Mouse (Mus musculus) brain, embryonic 18.5 days (tissue): ENCODE data around the gene Camkmt.

Experiments used
- DNase-seq: peaks from one replicate; pipeline ENCODE4 v3.0.0-alpha.2; 2012; ENCODE audit warnings: low read depth, low spot score

Camkmt gene

DNA sequence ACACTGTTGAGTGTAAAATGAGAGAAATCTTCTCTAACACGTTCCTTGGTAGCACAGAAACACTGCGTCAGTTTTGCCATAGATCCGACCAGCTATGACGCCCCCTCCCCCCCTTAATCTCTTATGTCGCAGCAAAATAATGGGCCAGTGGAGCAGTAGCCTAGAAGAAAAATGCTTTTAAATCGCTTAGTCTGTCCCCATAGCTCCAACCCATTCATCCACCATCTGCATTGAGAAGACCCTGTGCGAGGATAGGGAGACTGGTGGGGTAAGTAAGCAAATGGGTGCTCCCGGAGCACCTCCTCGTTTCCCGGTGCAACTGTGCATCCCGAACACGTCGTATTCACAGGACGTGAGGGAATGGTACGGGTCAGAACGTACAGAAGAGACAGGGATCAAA is 731 bp upstream of the Camkmt start:
- DNase-seq = no peak

DNA sequence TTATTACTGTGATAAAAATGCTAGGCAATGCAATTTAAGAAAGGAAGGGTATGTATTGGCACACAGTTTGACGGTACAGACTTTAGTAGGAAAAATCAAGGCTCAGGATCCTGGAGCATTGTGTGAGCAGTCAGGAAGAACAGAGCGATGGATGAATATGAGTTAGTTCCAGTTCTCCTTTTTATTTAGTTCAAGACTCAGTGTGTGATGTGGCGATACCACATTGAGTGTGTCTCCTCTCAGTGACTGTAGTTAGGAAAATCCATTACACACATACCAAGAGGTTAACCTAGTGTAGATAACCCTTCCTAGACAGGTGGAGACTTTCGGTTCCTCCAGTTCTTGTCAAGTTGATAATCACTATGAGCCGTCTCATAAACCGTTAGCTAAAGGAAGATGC is 1.4 kb downstream of the Camkmt start:
- no peak for DNase-seq

GRCm38 (mm10) chr17:85096396-85096795 is 6.0 kb downstream of the Camkmt start:
- DNase-seq = no peak

- DNase-seq = no peak
Measured at GRCm38 (mm10) chr17:85098677-85099323, 8.4 kb downstream of the Camkmt start.

DNA sequence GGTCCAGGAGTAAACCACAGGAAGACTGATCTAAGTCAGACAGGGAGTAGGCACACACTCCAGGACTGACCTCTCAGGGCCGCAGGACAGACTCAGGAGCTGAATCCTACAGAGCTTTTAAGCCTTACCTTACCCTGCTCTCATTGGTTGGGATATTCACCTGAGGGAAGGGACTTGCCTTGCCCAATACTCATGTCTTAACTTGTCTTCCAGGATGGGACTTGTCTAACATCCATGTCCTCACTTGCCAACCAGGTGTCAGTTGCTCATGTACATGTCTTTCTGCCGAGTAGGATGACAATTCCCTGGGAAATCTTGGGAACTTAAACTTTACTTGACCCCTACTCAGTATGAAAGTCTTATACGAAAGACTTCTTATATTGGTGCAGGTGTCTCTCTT is 9.9 kb downstream of the Camkmt start:
- DNase-seq = no peak

DNA sequence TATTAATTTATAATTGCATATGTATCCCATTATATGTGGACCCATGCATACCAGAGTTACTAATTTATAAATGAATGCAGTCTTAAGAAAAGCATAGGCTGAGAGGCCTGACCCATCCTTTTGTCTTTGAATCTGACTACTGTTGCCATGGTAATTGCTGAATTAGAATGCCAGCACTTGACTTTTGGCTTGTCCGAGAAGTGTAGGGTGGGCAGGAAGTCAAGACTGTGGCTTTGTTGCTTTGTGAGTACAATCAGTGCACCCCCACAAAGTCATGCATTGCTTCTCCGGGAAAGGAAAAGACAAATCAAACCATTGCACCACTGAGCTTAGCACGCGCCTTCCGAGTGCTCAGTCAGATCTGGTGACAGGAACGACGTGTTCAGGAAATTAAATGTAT is 11.4 kb downstream of the Camkmt start:
- no peak for DNase-seq

GRCm38 (mm10) chr17:85103310-85103709 is 13.0 kb downstream of the Camkmt start:
- no peak for DNase-seq

DNA sequence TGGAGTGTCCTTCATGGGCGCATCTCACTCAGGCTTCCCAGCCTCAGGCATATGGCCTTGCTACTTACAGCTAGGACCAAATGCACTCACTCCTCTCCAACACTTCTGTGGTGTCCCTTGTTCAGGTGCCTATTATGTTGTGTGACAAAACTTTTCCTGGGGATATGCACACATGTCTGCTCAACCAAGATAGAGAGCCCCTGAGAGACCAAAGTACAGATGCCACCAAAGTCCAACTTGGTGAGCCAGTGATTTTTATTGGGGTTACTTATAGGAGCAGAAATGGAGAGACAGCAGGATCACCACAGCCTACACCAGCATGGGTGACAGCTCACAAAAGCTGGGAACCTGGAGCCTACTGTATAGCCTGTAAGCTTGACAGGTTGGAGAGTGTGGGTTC is 20.3 kb downstream of the Camkmt start:
- DNase-seq = no peak

DNA sequence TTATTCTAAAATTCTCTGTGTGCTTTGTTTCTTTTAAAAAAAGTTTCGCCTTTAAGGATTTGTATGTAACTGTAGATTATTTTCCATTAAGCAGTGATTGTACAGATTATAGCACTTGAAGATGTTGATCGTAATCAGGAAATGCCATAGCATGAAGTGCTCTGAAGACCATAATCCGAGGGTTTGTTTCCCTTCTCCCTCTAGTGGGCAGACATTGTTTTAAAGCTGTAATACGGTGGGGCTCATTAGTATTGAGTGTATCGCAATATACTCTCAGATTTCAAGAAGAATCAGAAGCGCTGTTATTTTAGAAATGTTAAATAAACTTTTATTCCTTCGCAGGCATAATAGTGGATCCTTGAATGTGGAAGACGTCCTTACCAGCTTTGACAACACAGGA is 23.1 kb downstream of the Camkmt start:
- DNase-seq = no peak

- peak; percentile 22 for DNase-seq
Measured at GRCm38 (mm10) chr17:85116643-85117042, 26.3 kb downstream of the Camkmt start.

- DNase-seq = no peak
Measured at GRCm38 (mm10) chr17:85138393-85138792, 48.0 kb downstream of the Camkmt start.

- DNase-seq = no peak
Measured at GRCm38 (mm10) chr17:85141621-85142020, 51.3 kb downstream of the Camkmt start.

DNA sequence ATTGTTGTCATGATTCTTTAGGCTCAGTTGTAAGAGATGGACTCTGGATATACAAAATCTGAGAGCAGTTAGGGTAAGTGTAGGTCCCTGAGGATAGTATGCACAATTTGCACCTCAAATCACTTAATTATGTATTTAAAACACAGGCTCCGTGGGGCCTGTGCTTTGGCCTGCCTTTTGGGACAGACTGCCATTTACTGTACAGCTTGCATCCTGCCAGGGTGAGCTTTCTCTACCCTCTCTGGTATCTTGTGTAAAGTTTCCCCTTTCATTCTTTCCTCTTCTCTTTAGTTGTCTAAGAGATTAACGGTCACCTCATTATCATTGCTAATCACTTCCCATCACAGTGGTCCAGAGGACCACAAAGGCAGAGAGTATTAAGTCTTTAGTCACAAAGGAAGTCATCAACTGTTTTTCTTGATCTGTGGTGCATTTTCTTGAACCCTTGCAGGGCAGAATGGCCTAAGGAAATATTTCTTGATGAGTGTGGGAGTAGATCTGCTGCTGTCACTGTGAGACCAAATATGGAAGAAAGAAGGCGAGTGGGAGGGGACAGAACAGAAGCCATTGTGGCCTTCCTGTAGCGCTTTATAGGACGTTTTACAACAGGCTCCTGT is 52.3 kb downstream of the Camkmt start:
- DNase-seq = no peak

GRCm38 (mm10) chr17:85144141-85144540 is 53.8 kb downstream of the Camkmt start:
- no peak for DNase-seq

GRCm38 (mm10) chr17:85148348-85148747 is 58.0 kb downstream of the Camkmt start:
- DNase-seq = no peak

DNA sequence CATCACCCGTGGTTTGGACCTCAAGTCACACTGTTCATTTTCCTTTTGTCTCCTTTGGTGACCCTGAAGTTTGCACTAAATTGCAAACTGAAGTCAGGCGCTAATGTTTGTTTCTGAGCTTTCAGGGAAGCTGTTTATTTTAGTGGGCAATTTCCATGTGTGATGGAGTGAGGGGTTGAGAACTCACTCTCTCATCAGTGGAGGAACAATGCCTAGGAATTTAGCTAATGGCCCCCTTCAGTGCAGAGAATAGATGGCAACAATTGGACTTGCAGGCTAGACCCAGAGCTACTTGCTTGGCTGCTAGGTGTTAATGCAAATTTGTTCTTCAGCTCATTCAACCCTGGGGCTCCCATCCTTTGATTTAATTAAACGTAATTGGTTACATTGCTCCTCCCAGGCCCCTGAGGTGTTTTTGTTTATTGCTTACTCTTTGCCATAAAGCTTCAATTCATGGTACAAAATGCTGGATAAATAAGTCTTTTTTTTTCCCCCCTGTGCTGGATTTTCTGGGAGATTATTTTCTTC is 58.9 kb downstream of the Camkmt start:
- DNase-seq = no peak

DNA sequence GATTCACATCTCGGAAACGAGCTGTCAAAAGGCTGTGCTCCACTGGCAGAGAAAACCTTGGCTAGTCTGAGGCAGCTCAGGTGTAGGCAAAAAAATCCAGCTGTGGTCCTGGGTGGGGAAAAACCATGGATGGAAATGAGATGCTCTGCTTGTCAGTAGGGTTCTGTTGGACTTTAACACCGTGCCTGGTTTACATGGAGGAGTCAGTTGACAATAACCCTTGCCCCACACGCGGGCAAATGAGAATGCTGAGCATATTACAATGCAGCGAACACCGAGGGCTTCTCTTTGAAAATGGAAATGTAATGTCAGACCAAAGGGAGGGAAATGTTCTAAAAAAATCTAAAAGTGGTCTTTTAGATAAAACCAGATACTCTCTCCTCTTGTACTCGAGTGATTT is 60.9 kb downstream of the Camkmt start:
- no peak for DNase-seq

- DNase-seq = no peak
Measured at GRCm38 (mm10) chr17:85158202-85158601, 67.8 kb downstream of the Camkmt start.

DNA sequence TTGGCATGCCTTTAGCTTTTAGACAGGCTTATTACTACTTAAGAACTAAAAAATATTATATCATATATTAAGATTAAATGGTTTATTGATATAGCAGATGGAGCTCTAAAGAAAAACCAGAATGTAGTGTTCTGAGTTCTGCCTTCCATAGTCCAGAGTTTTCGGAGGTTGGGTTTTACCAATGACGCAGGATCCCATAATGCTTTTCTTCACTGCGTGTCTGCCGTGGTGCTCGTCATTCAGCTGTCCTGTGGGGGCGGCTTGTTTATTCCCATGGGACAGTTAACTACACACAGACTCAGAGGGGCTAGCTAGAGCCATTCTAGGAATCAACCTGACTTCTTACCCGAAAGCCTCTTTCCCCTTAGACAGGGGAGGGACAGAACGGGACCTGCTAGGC is 69.2 kb downstream of the Camkmt start:
- DNase-seq = no peak

DNA sequence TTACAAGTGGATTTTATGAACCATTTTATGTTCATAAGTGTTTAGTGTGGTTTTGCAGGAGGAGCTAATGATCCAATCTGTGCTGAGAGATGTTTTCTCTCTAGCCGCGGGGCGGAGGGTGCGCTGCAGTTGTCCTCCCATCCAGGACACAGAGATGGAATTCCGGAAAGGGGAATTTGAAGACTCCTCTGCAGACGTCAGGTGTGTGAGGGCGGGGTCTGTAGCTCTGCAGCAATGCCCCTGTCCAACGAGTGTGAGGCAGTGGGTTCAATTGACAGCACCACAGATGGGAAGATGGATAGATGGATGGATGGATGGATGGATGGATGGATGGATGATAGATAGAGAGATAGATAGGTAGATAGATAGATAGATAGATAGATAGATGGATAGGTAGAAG is 70.4 kb downstream of the Camkmt start:
- DNase-seq = no peak

GRCm38 (mm10) chr17:85162569-85163271 is 72.4 kb downstream of the Camkmt start:
- DNase-seq = no peak

GRCm38 (mm10) chr17:85163272-85163610 is 72.9 kb downstream of the Camkmt start:
- DNase-seq = no peak

- no peak for DNase-seq
Measured at GRCm38 (mm10) chr17:85168761-85169160, 78.4 kb downstream of the Camkmt start.
